Mouse (Mus musculus): ENCODE measurements at regions not wholly inside any gene's neighbourhood (a gene's known extent, or its start where the extent isn't known, plus 50 kb on each side); places are given as distances from the start of the nearest gene placed in this dataset.

- no peak overlapping the region for H3K27ac ChIP-seq (ENCODE audit: control insufficient read depth, low read depth, low read length)
- TF ChIP-seq HCFC1 (IDR thresholded peaks at IDR 0.05; ENCODE audit: low read depth, low read length) (no peak), CHD2 (IDR thresholded peaks at IDR 0.05; ENCODE audit: low read length) (no peak), MEF2A (IDR thresholded peaks at IDR 0.05; ENCODE audit: extremely low read depth, insufficient replicate concordance, low read depth, low read length, poor library complexity, severe bottlenecking) (no peak), BHLHE40 (IDR thresholded peaks at IDR 0.05; ENCODE audit: borderline replicate concordance, low read depth, low read length) (no peak), MYC (IDR thresholded peaks at IDR 0.05; ENCODE audit: low read depth, low read length) (no peak), USF2 (IDR thresholded peaks at IDR 0.05; ENCODE audit: borderline replicate concordance in 1 of 2, insufficient read depth in 1 of 2, low read depth in 1 of 2, low read length in 2 of 2) (no peak), JUND (IDR thresholded peaks at IDR 0.05; ENCODE audit: low read depth, low read length) (no peak), MAX (IDR thresholded peaks at IDR 0.05; ENCODE audit: low read length) (no peak), GABPA (IDR thresholded peaks at IDR 0.05; ENCODE audit: low read depth, low read length) (no peak), CHD1 (IDR thresholded peaks at IDR 0.05; ENCODE audit: low read depth, low read length) (no peak), ZC3H11A (IDR thresholded peaks at IDR 0.05; ENCODE audit: low read depth, low read length) (no peak), GATA1 (IDR thresholded peaks at IDR 0.05; ENCODE audit: low read depth, low read length) (no peak), ELF1 (IDR thresholded peaks at IDR 0.05; ENCODE audit: low read depth, low read length) (no peak), CTCF (IDR thresholded peaks at IDR 0.05 in 2 of 3, conservative IDR thresholded peaks at IDR 0.05 in 1 of 3; ENCODE audit: control insufficient read depth in 1 of 3, insufficient read depth in 1 of 3, low read depth in 2 of 3, low read length in 3 of 3, poor library complexity in 1 of 3, severe bottlenecking in 1 of 3) (no peak), SMC3 (IDR thresholded peaks at IDR 0.05; ENCODE audit: low read depth, low read length) (no peak), POLR2A (IDR thresholded peaks at IDR 0.05; ENCODE audit: control insufficient read depth in 1 of 2, insufficient read depth in 1 of 2, low read depth in 1 of 2, low read length in 2 of 2, poor library complexity in 1 of 2) (no peak), TBP (IDR thresholded peaks at IDR 0.05; ENCODE audit: low read depth, low read length) (no peak)
- no peaks in the 10 kb centered on the region for H3K4me1 ChIP-seq (ENCODE audit: control insufficient read depth in 1 of 2, insufficient read depth in 2 of 2, low read length in 2 of 2)
- no peak for DNase-seq (ENCODE audit: low read depth, low spot score)
- H3K27me3 ChIP-seq (ENCODE audit: control insufficient read depth in 1 of 2, insufficient read depth in 2 of 2, low read length in 2 of 2), result peaks cover 0 to 10% of the 10 kb centered on the region in 2 experiments; a peak in 3 of 4 replicates
- no peaks in the 10 kb centered on the region for H3K36me3 ChIP-seq (ENCODE audit: control insufficient read depth in 1 of 2, insufficient read depth in 2 of 2, low read length in 2 of 2)
- no peaks in the 10 kb centered on the region for H3K9me3 ChIP-seq (replicated peaks; ENCODE audit: insufficient read depth, low read length)
- H3K9ac ChIP-seq (ENCODE audit: control insufficient read depth, low read depth, low read length, poor library complexity, severe bottlenecking), result no peak overlapping the region
- H3K4me3 ChIP-seq (ENCODE audit: control insufficient read depth in 1 of 2, insufficient read depth in 1 of 2, low read depth in 2 of 2, low read length in 2 of 2), result no peak overlapping the region
- no peaks in the 10 kb centered on the region for H3K79me2 ChIP-seq (ENCODE audit: control insufficient read depth, insufficient read depth, low read length, poor library complexity)
These were observed 51.3 kb upstream of the Slc45a1 start for GRCm38 (mm10) chr4:150703266-150703665.
